Mouse (Mus musculus) stomach, embryonic 14.5 days (tissue): Measurements from ENCODE around the gene Taz. TPM values are rescaled to one million over a fixed set of nuclear protein-coding genes. Genes with fewer than 3 reads are reported as not detected.

Experiments used
- ATAC-seq: fragments of 200-750 bp; cut with Nextera tagmentation; 2 replicates; pipeline ENCODE4 v1.8.0; 2017; ENCODE audit warnings: low read depth, moderate TSS enrichment; ENCODE audit not compliant: insufficient number of reproducible peaks, insufficient read depth, low FRiP score
- H3K27ac ChIP-seq: fragments of 300-500 bp; sonication (generic); 2 replicates; pipeline ENCODE4 v1.5.1; 2014; ENCODE audit warnings: mild to moderate bottlenecking, low read length, moderate library complexity, mixed read lengths
- H3K27me3 ChIP-seq: fragments of 300-500 bp; sonication (generic); 2 replicates; pipeline ENCODE4 v1.6.1; 2014; ENCODE audit warnings: low read length, control low read depth, mixed read lengths; ENCODE audit not compliant: control insufficient read depth, insufficient read depth
- H3K36me3 ChIP-seq: fragments of 300-500 bp; sonication (generic); 2 replicates; pipeline ENCODE4 v1.6.1; 2014; ENCODE audit warnings: mild to moderate bottlenecking, control low read depth, low read length, moderate library complexity, mixed read lengths; ENCODE audit not compliant: control insufficient read depth, insufficient read depth
- H3K4me1 ChIP-seq: fragments of 300-500 bp; sonication (generic); 2 replicates; pipeline ENCODE4 v1.6.1; 2014; ENCODE audit warnings: low read length, control low read depth, mixed read lengths; ENCODE audit not compliant: control insufficient read depth, insufficient read depth
- H3K4me2 ChIP-seq: fragments of 300-500 bp; sonication (generic); replicated peaks from 2 replicates; pipeline ENCODE4 v1.6.1; 2014; ENCODE audit warnings: low read depth, low read length, control low read depth
- H3K4me3 ChIP-seq: fragments of 300-500 bp; sonication (generic); 2 replicates; pipeline ENCODE4 v1.5.1; 2014; ENCODE audit warnings: low read depth, low read length, control low read depth
- H3K9ac ChIP-seq: fragments of 300-500 bp; sonication (generic); replicated peaks from 2 replicates; pipeline ENCODE4 v1.6.1; 2014; ENCODE audit warnings: low read depth, mild to moderate bottlenecking, control low read depth, low read length, moderate library complexity, mixed read lengths
- H3K9me3 ChIP-seq: fragments of 300-500 bp; sonication (generic); 2 replicates; pipeline ENCODE4 v1.6.1; 2016; ENCODE audit warnings: low read depth, low read length, control low read depth; ENCODE audit not compliant: control insufficient read depth
- WGBS: fragments of 180-500 bp; shearing (Covaris S2); extraction: QIAGEN DNeasy Blood & Tissue Kit; methylation state at CpG from one replicate; pipeline ENCODE4 v1.1.7; 2014; 5-methylcytosine and 5-hydroxymethylcytosine counted together
- polyA plus RNA-seq: library from polyadenylated mRNA; unstranded; fragments of >200 nt; fragmentation: Nextera tagmentation; extraction: Ambion mirVana; gene quantifications from 2 replicates; pipeline ENCODE4 v1.2.1, GENCODE M21; 2014

Gene Taz
- polyA plus RNA-seq, 1 experiment from 2014 or later = 64.6 TPM

GRCm38 (mm10) chrX:74246213-74246681 is 35.5 kb upstream of the Taz start:
- Histone ChIP-seq H3K4me2 (peak overlapping the region; percentile 60; the same call in 1 of the 2 replicates), H3K9me3 (no peaks in the 10 kb centered on the region), H3K4me3 (peak overlapping the region; percentile 52), H3K27me3 (no peaks in the 10 kb centered on the region), H3K36me3 (peaks cover 23% of the 10 kb centered on the region), H3K9ac (peak overlapping the region; percentile 65), H3K27ac (peak overlapping the region; percentile 90), H3K4me1 (no peaks in the 10 kb centered on the region)
- 21% methylated on average over 38 of the region's 38 CpGs for WGBS
- peak; percentile 88 for ATAC-seq

GRCm38 (mm10) chrX:74246693-74247092 is 35.0 kb upstream of the Taz start:
- H3K9me3 ChIP-seq = no peaks in the 10 kb centered on the region
- 21% methylated on average over 15 of the region's 15 CpGs for WGBS
- ATAC-seq = peak; percentile 7; the same call in 1 of the 2 replicates

GRCm38 (mm10) chrX:74248651-74249050 is 33.1 kb upstream of the Taz start:
- Histone ChIP-seq H3K27me3 (no peaks in the 10 kb centered on the region), H3K9me3 (no peaks in the 10 kb centered on the region), H3K36me3 (no peaks in the 10 kb centered on the region; the same call in 1 of the 2 replicates), H3K4me3 (peak overlapping the region; percentile 31), H3K27ac (peak overlapping the region; percentile 84), H3K9ac (0 out of 2 replicates have a peak overlapping the region, but pooled peaks have one; percentile 29), H3K4me1 (no peaks in the 10 kb centered on the region), H3K4me2 (peak overlapping the region; percentile 43)
- ATAC-seq = peak; percentile 23; the same call in 1 of the 2 replicates
- 16% methylated on average over 3 of the region's 3 CpGs for WGBS

More at GRCm38 (mm10) chrX:74246693-74247092, 35.0 kb upstream of the Taz start:
- peak overlapping the region; percentile 41 for H3K4me2 ChIP-seq
- H3K4me3 ChIP-seq = peak overlapping the region; percentile 52
- H3K27me3 ChIP-seq = no peaks in the 10 kb centered on the region
- peak overlapping the region; percentile 90 for H3K27ac ChIP-seq
- no peaks in the 10 kb centered on the region for H3K4me1 ChIP-seq
- H3K36me3 ChIP-seq = peaks cover 18% of the 10 kb centered on the region
- 0 out of 2 replicates have a peak overlapping the region, but pooled peaks have one; percentile 36 for H3K9ac ChIP-seq

- no peaks in the 10 kb centered on the region for H3K27me3 ChIP-seq
Measured at GRCm38 (mm10) chrX:74249615-74250014, 32.1 kb upstream of the Taz start, which contains the start of gene Flna. Gene Flna, minus strand, starts transcription at chrX:74249820.

GRCm38 (mm10) chrX:74254153-74254887 is 27.4 kb upstream of the Taz start, which contains the start of gene Emd:
Gene Emd, plus strand, starts transcription at chrX:74254687.
- peaks cover 3% of the 10 kb centered on the region for H3K36me3 ChIP-seq
- H3K9me3 ChIP-seq = no peaks in the 10 kb centered on the region
- H3K27ac ChIP-seq = peak within 1 kb of the TSS; percentile 88
- no peaks in the 10 kb centered on the region for H3K27me3 ChIP-seq
- H3K4me3 ChIP-seq = peak within 1 kb of the TSS; percentile 52
- 24% methylated on average over 39 of the region's 39 CpGs for WGBS
- ATAC-seq = peak; percentile 95
- peak within 1 kb of the TSS; percentile 55 for H3K4me2 ChIP-seq
- H3K4me1 ChIP-seq = no peaks in the 10 kb centered on the region
- peak within 1 kb of the TSS; percentile 63 for H3K9ac ChIP-seq

More at GRCm38 (mm10) chrX:74249615-74250014, 32.1 kb upstream of the Taz start, which contains the start of gene Flna:
- no peaks in the 10 kb centered on the region for H3K36me3 ChIP-seq
- H3K9ac ChIP-seq = peak within 1 kb of the TSS; percentile 29
- H3K27ac ChIP-seq = peak within 1 kb of the TSS; percentile 84
- WGBS = 22% methylated on average over 38 of the region's 38 CpGs
- peak within 1 kb of the TSS; percentile 31 for H3K4me3 ChIP-seq
- no peaks in the 10 kb centered on the region for H3K9me3 ChIP-seq
- ATAC-seq = no peak
- H3K4me1 ChIP-seq = no peaks in the 10 kb centered on the region
- H3K4me2 ChIP-seq = peak within 1 kb of the TSS; percentile 43

DNA sequence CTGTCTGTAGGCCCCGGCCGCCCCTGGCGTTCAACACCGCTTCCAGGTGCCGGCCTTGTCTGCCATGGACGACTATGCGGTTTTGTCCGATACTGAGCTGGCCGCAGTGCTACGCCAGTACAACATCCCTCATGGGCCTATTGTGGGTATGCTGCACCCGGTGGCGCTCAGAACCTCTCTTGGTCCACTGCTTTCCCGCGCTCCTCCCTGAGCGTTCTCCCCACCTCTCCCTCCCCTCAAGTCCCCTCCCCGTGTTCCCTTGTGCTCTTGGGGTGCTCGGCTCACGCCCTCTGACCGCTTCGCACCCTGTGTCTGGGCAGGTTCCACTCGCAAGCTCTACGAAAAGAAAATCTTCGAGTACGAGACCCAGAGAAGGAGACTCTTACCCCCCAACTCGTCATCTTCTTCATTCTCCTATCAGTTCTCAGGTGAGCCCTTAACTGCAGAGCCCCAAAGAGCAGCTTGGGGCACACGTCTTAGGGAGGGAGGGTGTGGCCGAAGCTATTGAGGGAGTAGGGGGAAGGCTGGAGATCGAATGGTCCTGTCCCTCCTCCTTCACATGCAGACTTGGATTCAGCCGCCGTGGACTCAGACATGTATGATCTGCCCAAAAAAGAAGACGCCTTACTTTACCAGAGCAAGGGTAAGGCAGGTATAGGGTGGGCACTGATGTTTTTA is 26.7 kb upstream of the Taz start:
- H3K9ac ChIP-seq = peak overlapping the region; percentile 63
- H3K4me3 ChIP-seq = peak overlapping the region; percentile 52
- no peaks in the 10 kb centered on the region for H3K4me1 ChIP-seq
- no peaks in the 10 kb centered on the region for H3K27me3 ChIP-seq
- no peaks in the 10 kb centered on the region for H3K9me3 ChIP-seq
- H3K27ac ChIP-seq = peak overlapping the region; percentile 88
- H3K4me2 ChIP-seq = peak overlapping the region; percentile 55
- H3K36me3 ChIP-seq = peaks cover 3% of the 10 kb centered on the region
- WGBS = 26% methylated on average over 30 of the region's 31 CpGs
- peak; percentile 43; the same call in 1 of the 2 replicates for ATAC-seq

GRCm38 (mm10) chrX:74257746-74258145 is 24.0 kb upstream of the Taz start:
- no peaks in the 10 kb centered on the region for H3K9me3 ChIP-seq
- 93% methylated on average over 3 of the region's 3 CpGs for WGBS
- H3K27me3 ChIP-seq = no peaks in the 10 kb centered on the region
- H3K27ac ChIP-seq = no peak overlapping the region
- H3K36me3 ChIP-seq = peaks cover 3% of the 10 kb centered on the region
- H3K4me2 ChIP-seq = no peak overlapping the region
- no peak overlapping the region for H3K4me3 ChIP-seq
- ATAC-seq = no peak
- H3K9ac ChIP-seq = no peak overlapping the region
- no peaks in the 10 kb centered on the region for H3K4me1 ChIP-seq

- Histone ChIP-seq H3K27ac (peak overlapping the region; percentile 90), H3K9ac (no peak overlapping the region)
- WGBS = 24% methylated on average over 3 of the region's 3 CpGs
Measured at GRCm38 (mm10) chrX:74269736-74270061, 12.0 kb upstream of the Taz start.

More at GRCm38 (mm10) chrX:74269736-74270061, 12.0 kb upstream of the Taz start:
- ATAC-seq = peak; percentile 28
- Histone ChIP-seq H3K36me3 (no peaks in the 10 kb centered on the region), H3K27me3 (no peaks in the 10 kb centered on the region), H3K9me3 (no peaks in the 10 kb centered on the region), H3K4me3 (peak overlapping the region; percentile 30), H3K4me2 (peak overlapping the region; percentile 43), H3K4me1 (no peaks in the 10 kb centered on the region; the same call in 1 of the 2 replicates)
